Mouse (Mus musculus): Measurements from ENCODE around the gene Stard10. TPM values are rescaled to one million over a fixed set of nuclear protein-coding genes. Genes with fewer than 3 reads are reported as not detected.

The Stard10 gene
- total and polyA plus RNA-seq, 2 experiments: 846 to 1,131 TPM

- Histone ChIP-seq H3K4me3 (ENCODE audit: insufficient read depth, low read depth, low read length) (no peak overlapping the region), H3K79me2 (ENCODE audit: control insufficient read depth, insufficient read depth, low read length) (peaks cover 5% of the 10 kb centered on the region; the same call in 1 of the 2 replicates), H3K27me3 (ENCODE audit: control insufficient read depth, insufficient read depth, low read length) (no peaks in the 10 kb centered on the region), H3K4me1 (ENCODE audit: control insufficient read depth, insufficient read depth, low read length) (peaks cover 4% of the 10 kb centered on the region), H3K36me3 (ENCODE audit: control insufficient read depth, insufficient read depth, low read length) (no peaks in the 10 kb centered on the region), H3K27ac (replicated peaks; ENCODE audit: insufficient read depth, low read depth, low read length) (no peak overlapping the region), H3K9ac (ENCODE audit: low read depth, low read length) (no peak overlapping the region)
- TF ChIP-seq POLR2A (IDR thresholded peaks at IDR 0.05; ENCODE audit: extremely low read depth, insufficient read depth, low read length) (no peak), CTCF (IDR thresholded peaks at IDR 0.05; ENCODE audit: low read depth, low read length) (no peak)
- no peak for DNase-seq (ENCODE audit: extremely low read depth, low read depth, low spot score)
- 93% methylated on average over 26 of the region's 26 CpGs for WGBS
These were observed 56.2 kb downstream of the Stard10 start for GRCm38 (mm10) chr7:101373082-101373481.

DNA sequence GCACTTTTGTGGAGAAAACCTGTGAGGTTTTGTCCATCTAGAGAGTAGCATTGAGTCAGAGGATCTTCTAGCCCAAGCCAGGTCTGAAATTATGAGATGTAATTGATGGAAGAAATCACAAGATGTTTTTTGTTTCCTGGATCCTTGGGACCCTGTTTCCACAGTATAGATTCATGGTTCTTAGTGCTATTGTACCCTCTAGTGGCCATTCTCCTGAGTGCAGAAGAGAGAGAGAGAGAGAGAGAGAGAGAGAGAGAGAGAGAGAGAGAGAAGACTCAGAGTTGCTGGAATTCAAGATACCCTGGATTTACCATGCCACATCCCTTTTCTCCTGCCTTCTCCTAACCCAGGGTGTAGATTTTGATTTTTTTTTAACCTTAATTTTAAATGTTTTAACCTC is 57.3 kb downstream of the Stard10 start:
- H3K79me2 ChIP-seq (ENCODE audit: control insufficient read depth, insufficient read depth, low read length): peaks cover 5% of the 10 kb centered on the region; the same call in 1 of the 2 replicates
- peak; percentile 55 for DNase-seq (ENCODE audit: extremely low read depth, low read depth, low spot score)
- H3K27ac ChIP-seq (replicated peaks; ENCODE audit: insufficient read depth, low read depth, low read length): no peak overlapping the region
- H3K27me3 ChIP-seq (ENCODE audit: control insufficient read depth, insufficient read depth, low read length): no peaks in the 10 kb centered on the region
- no peak overlapping the region for H3K9ac ChIP-seq (ENCODE audit: low read depth, low read length)
- peaks cover 4% of the 10 kb centered on the region for H3K4me1 ChIP-seq (ENCODE audit: control insufficient read depth, insufficient read depth, low read length)
- TF ChIP-seq CTCF (IDR thresholded peaks at IDR 0.05; ENCODE audit: low read depth, low read length) (no peak), POLR2A (IDR thresholded peaks at IDR 0.05; ENCODE audit: extremely low read depth, insufficient read depth, low read length) (no peak)
- no peak overlapping the region for H3K4me3 ChIP-seq (ENCODE audit: insufficient read depth, low read depth, low read length)
- no peaks in the 10 kb centered on the region for H3K36me3 ChIP-seq (ENCODE audit: control insufficient read depth, insufficient read depth, low read length)

DNA sequence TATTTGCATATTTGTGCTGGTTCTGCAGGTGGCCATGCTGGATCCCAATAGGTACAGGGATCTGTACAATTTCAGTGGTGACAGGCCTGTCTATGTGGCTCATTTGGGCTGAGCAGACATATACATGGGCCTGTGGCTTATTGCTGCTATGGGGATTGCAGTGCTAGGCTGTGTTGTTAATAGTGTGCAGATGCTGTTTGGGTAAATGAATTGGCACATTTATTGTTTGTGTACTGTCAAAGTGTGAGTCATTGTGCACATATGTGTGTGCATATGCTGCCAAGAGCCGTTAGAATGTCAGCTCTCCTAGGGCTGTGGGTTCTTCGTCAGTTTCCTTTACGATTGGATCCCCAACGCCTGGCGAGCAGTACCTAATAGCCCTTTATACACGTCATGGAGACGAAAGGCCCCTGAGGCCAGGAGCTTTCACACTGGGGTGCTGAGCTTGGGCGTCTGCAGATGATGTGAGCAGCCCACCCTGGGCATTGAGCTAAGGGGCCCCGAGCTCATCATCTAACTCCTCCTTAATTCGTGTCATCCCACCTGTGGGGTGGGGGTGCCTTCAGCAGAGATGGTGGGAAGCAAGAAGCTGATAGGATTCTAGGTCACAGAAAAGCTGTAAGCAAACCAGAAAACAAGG is 59.9 kb downstream of the Stard10 start:
- no peak overlapping the region for H3K9ac ChIP-seq (ENCODE audit: low read depth, low read length)
- TF ChIP-seq POLR2A (IDR thresholded peaks at IDR 0.05; ENCODE audit: extremely low read depth, insufficient read depth, low read length): no peak
- no peak for TF ChIP-seq CTCF (IDR thresholded peaks at IDR 0.05; ENCODE audit: low read depth, low read length)
- no peak for DNase-seq (ENCODE audit: extremely low read depth, low read depth, low spot score)

GRCm38 (mm10) chr7:101377741-101378262 is 60.9 kb downstream of the Stard10 start:
- TF ChIP-seq CTCF (IDR thresholded peaks at IDR 0.05; ENCODE audit: low read depth, low read length): no peak
- peak; percentile 49; the same call in 1 of the 2 replicates for TF ChIP-seq POLR2A (IDR thresholded peaks at IDR 0.05; ENCODE audit: extremely low read depth, insufficient read depth, low read length)
- no peaks in the 10 kb centered on the region for H3K27me3 ChIP-seq (ENCODE audit: control insufficient read depth, insufficient read depth, low read length)
- DNase-seq (ENCODE audit: extremely low read depth, low read depth, low spot score): peak; percentile 86
- peaks cover 11% of the 10 kb centered on the region for H3K79me2 ChIP-seq (ENCODE audit: control insufficient read depth, insufficient read depth, low read length)
- H3K36me3 ChIP-seq (ENCODE audit: control insufficient read depth, insufficient read depth, low read length): no peaks in the 10 kb centered on the region
- peak overlapping the region; percentile 77 for H3K4me3 ChIP-seq (ENCODE audit: insufficient read depth, low read depth, low read length)
- WGBS: 5% methylated on average over 7 of the region's 7 CpGs
- H3K27ac ChIP-seq (replicated peaks; ENCODE audit: insufficient read depth, low read depth, low read length): peak overlapping the region; percentile 95
- peak overlapping the region; percentile 71 for H3K9ac ChIP-seq (ENCODE audit: low read depth, low read length)
- H3K4me1 ChIP-seq (ENCODE audit: control insufficient read depth, insufficient read depth, low read length): peaks cover 19% of the 10 kb centered on the region

More for the DNA sequence above, 59.9 kb downstream of the Stard10 start:
- peaks cover 11% of the 10 kb centered on the region for H3K79me2 ChIP-seq (ENCODE audit: control insufficient read depth, insufficient read depth, low read length)
- no peak overlapping the region for H3K4me3 ChIP-seq (ENCODE audit: insufficient read depth, low read depth, low read length)
- H3K27me3 ChIP-seq (ENCODE audit: control insufficient read depth, insufficient read depth, low read length): no peaks in the 10 kb centered on the region
- H3K36me3 ChIP-seq (ENCODE audit: control insufficient read depth, insufficient read depth, low read length): no peaks in the 10 kb centered on the region
- H3K27ac ChIP-seq (replicated peaks; ENCODE audit: insufficient read depth, low read depth, low read length): peak overlapping the region; percentile 87; the same call in 1 of the 2 replicates
- 83% methylated on average over 10 of the region's 10 CpGs for WGBS
- peaks cover 17% of the 10 kb centered on the region for H3K4me1 ChIP-seq (ENCODE audit: control insufficient read depth, insufficient read depth, low read length)

DNA sequence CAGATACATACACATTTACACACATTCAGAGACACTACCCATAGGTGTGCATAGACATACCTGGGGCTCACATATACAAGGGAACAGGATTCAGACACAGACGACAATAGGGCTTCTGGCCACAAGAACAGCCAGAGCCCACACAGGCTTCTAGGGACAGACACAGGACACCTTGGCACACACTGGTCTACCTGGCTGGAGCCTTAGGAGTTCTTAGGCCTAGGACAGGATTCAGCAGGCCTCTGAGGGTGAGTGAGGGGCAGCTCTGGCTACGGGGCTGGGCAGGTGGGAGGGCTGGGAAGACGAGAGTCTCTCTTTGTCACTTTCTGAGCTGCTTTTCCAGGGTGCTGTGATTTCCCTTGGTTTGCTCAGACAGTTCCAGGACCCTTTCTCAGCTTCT is 61.4 kb downstream of the Stard10 start:
- Histone ChIP-seq H3K4me3 (ENCODE audit: insufficient read depth, low read depth, low read length) (peak overlapping the region; percentile 77), H3K79me2 (ENCODE audit: control insufficient read depth, insufficient read depth, low read length) (peaks cover 7% of the 10 kb centered on the region), H3K36me3 (ENCODE audit: control insufficient read depth, insufficient read depth, low read length) (no peaks in the 10 kb centered on the region), H3K4me1 (ENCODE audit: control insufficient read depth, insufficient read depth, low read length) (peaks cover 19% of the 10 kb centered on the region), H3K27ac (replicated peaks; ENCODE audit: insufficient read depth, low read depth, low read length) (peak overlapping the region; percentile 95), H3K9ac (ENCODE audit: low read depth, low read length) (peak overlapping the region; percentile 71), H3K27me3 (ENCODE audit: control insufficient read depth, insufficient read depth, low read length) (no peaks in the 10 kb centered on the region)
- no peak for DNase-seq (ENCODE audit: extremely low read depth, low read depth, low spot score)
- TF ChIP-seq POLR2A (IDR thresholded peaks at IDR 0.05; ENCODE audit: extremely low read depth, insufficient read depth, low read length) (no peak), CTCF (IDR thresholded peaks at IDR 0.05; ENCODE audit: low read depth, low read length) (no peak)
- 17% methylated on average over 3 of the region's 3 CpGs for WGBS

Measured in liver, adult 2 months (tissue).